Mouse (Mus musculus) cerebellum, adult 11 months (tissue): ENCODE data around the gene Cpeb2.
A peak's percentile ranks its signal among the peaks of the same experiment; 100 is the strongest.

Source experiments
- DNase-seq: peaks from one replicate; pipeline ENCODE4 v3.0.0; 2022

Cpeb2 gene

GRCm38 (mm10) chr5:43232480-43233315 lies at the start of gene Cpeb2:
Gene Cpeb2 (plus strand): TSS chr5:43233170.
- peak; percentile 97 for DNase-seq

- no peak for DNase-seq
These were observed 49.4 kb upstream of the Cpeb2 start for GRCm38 (mm10) chr5:43183556-43183955.

- DNase-seq = no peak
These were observed 48.1 kb upstream of the Cpeb2 start for GRCm38 (mm10) chr5:43184834-43185233.

GRCm38 (mm10) chr5:43185478-43185877 lies 47.5 kb upstream of the Cpeb2 start:
- no peak for DNase-seq

GRCm38 (mm10) chr5:43200686-43201085 lies 32.3 kb upstream of the Cpeb2 start:
- DNase-seq = peak; percentile 12

- no peak for DNase-seq
These were observed 26.4 kb upstream of the Cpeb2 start for GRCm38 (mm10) chr5:43206495-43207053.

GRCm38 (mm10) chr5:43217468-43217867 lies 15.5 kb upstream of the Cpeb2 start:
- no peak for DNase-seq

GRCm38 (mm10) chr5:43217987-43218846 lies 14.8 kb upstream of the Cpeb2 start:
- DNase-seq = no peak

GRCm38 (mm10) chr5:43218847-43219132 lies 14.2 kb upstream of the Cpeb2 start:
- DNase-seq = no peak

- no peak for DNase-seq
These were observed 9.6 kb upstream of the Cpeb2 start for GRCm38 (mm10) chr5:43223359-43223758.

GRCm38 (mm10) chr5:43224245-43224644 lies 8.7 kb upstream of the Cpeb2 start:
- no peak for DNase-seq

GRCm38 (mm10) chr5:43226160-43226559 lies 6.8 kb upstream of the Cpeb2 start:
- DNase-seq = no peak

- DNase-seq = no peak
These were observed 5.4 kb upstream of the Cpeb2 start for GRCm38 (mm10) chr5:43227607-43228006.

- DNase-seq = no peak
These were observed 1.9 kb upstream of the Cpeb2 start for GRCm38 (mm10) chr5:43231061-43231460.

- DNase-seq = no peak
These were observed 856 bp upstream of the Cpeb2 start for GRCm38 (mm10) chr5:43232149-43232479.

GRCm38 (mm10) chr5:43233316-43234181 lies 579 bp downstream of the Cpeb2 start:
- peak; percentile 80 for DNase-seq

- peak; percentile 54 for DNase-seq
These were observed 1.6 kb downstream of the Cpeb2 start for GRCm38 (mm10) chr5:43234321-43235185.

GRCm38 (mm10) chr5:43235186-43235785 lies 2.3 kb downstream of the Cpeb2 start:
- DNase-seq = peak; percentile 62

- no peak for DNase-seq
These were observed 3.0 kb downstream of the Cpeb2 start for GRCm38 (mm10) chr5:43235997-43236396.

- no peak for DNase-seq
These were observed 3.5 kb downstream of the Cpeb2 start for GRCm38 (mm10) chr5:43236476-43236875.

GRCm38 (mm10) chr5:43237238-43237637 lies 4.3 kb downstream of the Cpeb2 start:
- no peak for DNase-seq
